In the genomic region with DNA sequence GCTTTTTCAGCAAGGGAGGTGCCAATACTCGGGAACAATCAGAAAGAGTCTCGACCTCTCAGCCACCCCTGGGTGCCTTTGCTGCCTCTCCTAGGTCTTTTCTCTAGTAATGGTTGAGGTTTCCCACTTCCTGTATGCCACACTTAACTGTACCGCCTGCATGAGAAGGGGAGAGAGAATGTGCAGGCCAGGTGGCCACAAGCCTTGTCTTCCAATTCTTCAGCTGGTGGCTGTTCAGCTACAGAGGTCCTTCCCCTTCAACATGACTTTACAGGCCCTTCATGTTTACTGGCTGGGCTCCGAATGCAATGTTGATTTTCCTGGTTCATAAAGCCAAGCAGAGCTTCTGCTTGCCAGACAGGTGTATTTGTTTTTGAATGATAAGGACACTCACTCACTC, we compare ENCODE assay signal across 27 mouse cellular contexts. TPM values are rescaled to one million over a fixed set of nuclear protein-coding genes. Genes with fewer than 3 reads are reported as not detected.
DNase-seq lines count a peak whose midpoint lies in the region; TF ChIP-seq lines count a peak whose summit lies in the region.
"Had no signal": no experiment of that assay in that cellular context is flagged by ENCODE, and none has a peak within 500 bp of the region (broad histone marks: within the 10 kb centered on the region; RNA-seq: fewer than 3 reads in every experiment).

No protein-coding gene starts in this region.

- TF ChIP-seq CTCF in thymus, adult 2 months (IDR thresholded peaks at IDR 0.05; ENCODE audit: borderline replicate concordance, control insufficient read depth, extremely low read depth, insufficient read depth, low read length, poor library complexity): no peak

- peaks cover 9% of the 10 kb centered on the region; the same call in 1 of the 2 replicates for H3K4me1 ChIP-seq in heart, embryonic 10.5 days
- peaks cover 9% of the 10 kb centered on the region for H3K4me1 ChIP-seq in thymus, adult 2 months (replicated peaks; ENCODE audit: control insufficient read depth, insufficient read depth, low read length)
- H3K4me1 ChIP-seq: liver, embryonic 12.5 days; midbrain, embryonic 12.5 days had no signal

- H3K4me3 ChIP-seq in heart, embryonic 10.5 days: no peak overlapping the region
- H3K4me3 ChIP-seq in thymus, adult 2 months (ENCODE audit: control insufficient read depth, insufficient read depth, low read length): no peak overlapping the region
- H3K4me3 ChIP-seq: forebrain, embryonic 10.5 days; heart, embryonic 13.5 days; limb, embryonic 10.5 days; liver, embryonic 12.5 days; midbrain, embryonic 12.5 days had no signal

- TF ChIP-seq POLR2A in thymus, adult 2 months (IDR thresholded peaks at IDR 0.05; ENCODE audit: control insufficient read depth, extremely low read depth, insufficient read depth, low read length, poor library complexity): no peak

- H3K9me3 ChIP-seq in heart, embryonic 10.5 days: no peaks in the 10 kb centered on the region
- H3K9me3 ChIP-seq: forebrain, embryonic 10.5 days; G1E; heart, embryonic 13.5 days; limb, embryonic 10.5 days; liver, embryonic 12.5 days; midbrain, embryonic 12.5 days had no signal

- WGBS in heart, embryonic 10.5 days: 76% methylated on average over 4 of the region's 4 CpGs
- 5% methylated on average over 4 of the region's 4 CpGs for WGBS in thymus, adult 2 months

- DNase-seq in heart, adult 11 months: peak; percentile 74
- no peak for DNase-seq in heart, embryonic 10.5 days (ENCODE audit: low spot score)
- peak; percentile 59 for DNase-seq in urinary bladder, postnatal 14 days (ENCODE audit: low spot score)
- no peak for DNase-seq in urinary bladder, postnatal 10 days (ENCODE audit: low spot score)
- DNase-seq in thymus, adult 2 months: peak; percentile 37
- DNase-seq in adrenal gland, adult 18-20 months (ENCODE audit: low spot score in 2 of 2): no peak
- no peak for DNase-seq in right cerebral cortex, adult 2 months (ENCODE audit: low spot score in 2 of 2)
- no peak for DNase-seq in adrenal gland, postnatal 36 days
- DNase-seq: cerebellum, adult 2 months; cerebellum, postnatal 36 days; forebrain, postnatal 0 days; kidney, adult 9 months; kidney, postnatal 36 days; layer of hippocampus, adult 9-11 months; spleen, adult 18-20 months had no signal

- H3K27ac ChIP-seq in heart, embryonic 10.5 days: no peak overlapping the region
- H3K27ac ChIP-seq in thymus, adult 2 months (ENCODE audit: control insufficient read depth, insufficient read depth, low read length): no peak overlapping the region
- H3K27ac ChIP-seq: forebrain, embryonic 10.5 days; heart, embryonic 13.5 days; hindbrain, embryonic 14.5 days; limb, embryonic 10.5 days; liver, embryonic 12.5 days; macrophage; midbrain, embryonic 12.5 days had no signal

- no peaks in the 10 kb centered on the region for H3K36me3 ChIP-seq in heart, embryonic 10.5 days
- H3K36me3 ChIP-seq in thymus, adult 2 months (ENCODE audit: control insufficient read depth, insufficient read depth, low read length): no peaks in the 10 kb centered on the region
- H3K36me3 ChIP-seq: forebrain, embryonic 10.5 days; G1E; heart, embryonic 13.5 days; limb, embryonic 10.5 days; liver, embryonic 12.5 days; midbrain, embryonic 12.5 days had no signal

- no peaks in the 10 kb centered on the region for H3K27me3 ChIP-seq in heart, embryonic 10.5 days (ENCODE audit: insufficient read depth, poor library complexity, severe bottlenecking)
- H3K27me3 ChIP-seq in thymus, adult 2 months (ENCODE audit: control insufficient read depth, insufficient read depth, low read length): no peaks in the 10 kb centered on the region
- H3K27me3 ChIP-seq: heart, embryonic 13.5 days; liver, embryonic 12.5 days; midbrain, embryonic 12.5 days had no signal

RNA-seq across cellular contexts. Expression of gene Six1, which starts 39.4 kb away (rescaled TPM):
- 2.5 and 5.4 TPM in 2 replicates for polyA plus RNA-seq in heart, embryonic 10.5 days (2016; fragmentation: Nextera tagmentation; extraction: Ambion mirVana)
- polyA plus RNA-seq in thymus, adult 2 months (2012; rRNA removed): 11.9 and 13.9 TPM in 2 replicates
- total RNA-seq in adrenal gland, adult 18-20 months (2021): 1 to 10 TPM; 1.8 to 8.8 TPM
- total RNA-seq in adrenal gland, postnatal 36 days (2021): 1 to 10 TPM; 3.2 to 3.3 TPM
- total RNA-seq: monocyte, adult 5-6 weeks had no signal
- polyA plus RNA-seq: CD4-positive, CD25-positive, alpha-beta regulatory T cell, adult 4 months; intestine, embryonic 14.5 days; macrophage; stomach, embryonic 14.5 days had no signal

Comparison
In these comparisons a context has a peak if more than half of its experiments do, and no peak if none do; other contexts are left out.
1. DNase-seq: peak in heart, adult 11 months (single experiment), urinary bladder, postnatal 14 days (single experiment) and thymus, adult 2 months (single experiment); none in heart, embryonic 10.5 days (single experiment), urinary bladder, postnatal 10 days (single experiment), adrenal gland, adult 18-20 months (0 of 2), right cerebral cortex, adult 2 months (0 of 2) and adrenal gland, postnatal 36 days (0 of 2).